Mouse (Mus musculus) lung, postnatal 0 days (tissue): ENCODE data around the gene Nfia. TPM values are rescaled to one million over a fixed set of nuclear protein-coding genes. Genes with fewer than 3 reads are reported as not detected.

Experiments used
- ATAC-seq: fragments of 200-750 bp; cut with Nextera tagmentation; 2 replicates; pipeline ENCODE4 v1.8.0; 2017; ENCODE audit warnings: moderate library complexity
- DNase-seq: peaks from one replicate; pipeline ENCODE4 v3.0.0-alpha.2; 2016; ENCODE audit warnings: low spot score
- H3K27ac ChIP-seq: fragments of 300-500 bp; sonication (generic); 2 replicates; pipeline ENCODE4 v1.5.1; 2014; ENCODE audit warnings: antibody characterized with exemption, mild to moderate bottlenecking, low read length, mixed read lengths
- H3K27me3 ChIP-seq: fragments of 300-500 bp; sonication (generic); replicated peaks from 2 replicates; pipeline ENCODE4 v1.6.1; 2014; ENCODE audit warnings: low read length, mixed read lengths; ENCODE audit not compliant: insufficient read depth
- H3K36me3 ChIP-seq: fragments of 300-500 bp; sonication (generic); 2 replicates; pipeline ENCODE4 v1.6.1; 2014; ENCODE audit warnings: low read length, mixed read lengths; ENCODE audit not compliant: insufficient read depth
- H3K4me1 ChIP-seq: fragments of 300-500 bp; sonication (generic); 2 replicates; pipeline ENCODE4 v1.6.1; 2014; ENCODE audit warnings: antibody characterized with exemption, low read depth, low read length, mixed read lengths; ENCODE audit not compliant: insufficient read depth
- H3K4me2 ChIP-seq: fragments of 300-500 bp; sonication (generic); replicated peaks from 2 replicates; pipeline ENCODE4 v1.6.1; 2014; ENCODE audit warnings: low read depth, mild to moderate bottlenecking, low read length, moderate library complexity, mixed read lengths
- H3K4me3 ChIP-seq: fragments of 300-500 bp; sonication (generic); 2 replicates; pipeline ENCODE4 v1.5.1; 2014; ENCODE audit warnings: low read depth, low read length
- H3K9ac ChIP-seq: fragments of 300-500 bp; sonication (generic); replicated peaks from 2 replicates; pipeline ENCODE4 v1.6.1; 2014; ENCODE audit warnings: low read depth, mild to moderate bottlenecking
- H3K9me3 ChIP-seq: fragments of 300-500 bp; sonication (generic); 2 replicates; pipeline ENCODE4 v1.6.1; 2016; ENCODE audit warnings: low read length, mixed read lengths
- CTCF ChIP-seq: IDR thresholded peaks from 2 replicates; pipeline ENCODE4 v1.5.1; 2016; ENCODE audit warnings: antibody characterized with exemption, mild to moderate bottlenecking
- EP300 ChIP-seq: IDR thresholded peaks from 2 replicates; pipeline ENCODE4 v1.6.1; 2016; ENCODE audit warnings: antibody characterized with exemption, mild to moderate bottlenecking, control low read depth
- WGBS: fragments of 180-500 bp; shearing (Covaris S2); extraction: QIAGEN DNeasy Blood & Tissue Kit; methylation state at CpG from one replicate; pipeline ENCODE4 v1.1.7; 2014; 5-methylcytosine and 5-hydroxymethylcytosine counted together
- polyA plus RNA-seq: library from polyadenylated mRNA; unstranded; fragments of >200 nt; fragmentation: Nextera tagmentation; extraction: Ambion mirVana; gene quantifications from 2 replicates; pipeline ENCODE4 v1.2.1, GENCODE M21; 2015

Nfia gene
- polyA plus RNA-seq, 1 experiment from 2014 or later = 40.5 TPM

DNA sequence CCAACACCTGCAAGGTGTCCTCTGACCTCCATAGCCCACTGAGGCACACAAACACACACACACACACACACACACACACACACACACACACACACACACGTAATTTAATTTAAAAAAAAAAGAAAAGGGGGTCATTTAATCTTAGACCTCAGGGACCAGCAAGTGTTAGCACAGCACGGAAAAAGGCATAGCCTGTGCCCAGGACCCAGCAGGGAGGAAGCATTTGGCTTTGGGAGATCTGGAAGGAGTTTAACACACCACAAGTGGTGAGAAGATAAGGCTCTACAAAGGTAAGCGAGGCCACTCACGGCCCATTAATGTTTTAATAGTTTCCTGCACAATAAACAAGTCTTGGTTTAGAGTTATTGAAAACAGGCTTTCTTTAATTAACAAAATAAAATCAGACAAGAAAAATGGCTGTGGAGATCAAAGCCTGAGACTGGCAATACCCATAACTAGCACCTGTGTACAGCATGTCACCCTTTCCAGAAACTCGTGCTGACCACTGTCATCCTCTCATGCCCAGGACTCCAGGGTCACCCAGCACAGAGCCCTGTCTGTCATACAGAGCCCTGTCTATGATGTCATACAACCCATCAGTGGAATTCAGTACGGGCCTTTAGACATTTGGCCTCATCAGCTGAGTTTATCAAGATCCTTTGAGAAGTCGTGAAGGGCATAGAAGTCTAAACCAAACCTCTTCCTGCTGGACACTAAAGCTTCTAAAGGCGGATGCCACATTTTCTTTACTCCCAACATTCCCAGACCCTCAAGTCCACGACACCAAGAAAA is 332.6 kb downstream of the Nfia start:
- Histone ChIP-seq H3K9me3 (no peaks in the 10 kb centered on the region), H3K36me3 (no peaks in the 10 kb centered on the region), H3K4me1 (peaks cover 8% of the 10 kb centered on the region), H3K27ac (no peak overlapping the region), H3K4me2 (no peak overlapping the region), H3K27me3 (no peaks in the 10 kb centered on the region), H3K4me3 (no peak overlapping the region), H3K9ac (no peak overlapping the region)
- DNase-seq (no peak), ATAC-seq (no peak)
- no peak for TF ChIP-seq CTCF
- TF ChIP-seq EP300 = no peak
- WGBS = 53% methylated on average over 9 of the region's 9 CpGs

DNA sequence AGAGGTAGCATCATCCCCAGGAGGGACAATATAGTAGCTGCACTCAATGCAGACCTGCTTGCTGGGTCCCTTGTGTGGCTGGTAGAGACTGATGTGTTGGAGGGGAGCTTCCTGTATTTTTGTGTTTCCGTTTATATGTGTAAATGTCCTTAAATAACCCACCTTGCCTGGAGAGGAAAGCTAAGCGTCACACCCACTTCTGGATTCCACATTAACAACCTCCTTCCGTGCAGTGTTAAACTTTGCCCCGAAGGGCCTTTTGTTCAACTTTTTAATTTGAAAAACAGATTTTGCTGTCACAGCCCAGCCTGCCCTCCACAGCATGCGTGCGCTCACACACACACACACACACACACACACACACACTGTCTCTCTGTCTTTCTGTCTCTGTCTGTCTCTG is 333.4 kb downstream of the Nfia start:
- Histone ChIP-seq H3K9ac (no peak overlapping the region), H3K9me3 (no peaks in the 10 kb centered on the region), H3K4me3 (no peak overlapping the region), H3K4me1 (peaks cover 8% of the 10 kb centered on the region), H3K27ac (no peak overlapping the region), H3K27me3 (no peaks in the 10 kb centered on the region), H3K36me3 (no peaks in the 10 kb centered on the region), H3K4me2 (no peak overlapping the region)
- TF ChIP-seq CTCF (no peak), EP300 (peak; percentile 42)
- ATAC-seq = peak; percentile 16
- DNase-seq = peak; percentile 51
- WGBS = 40% methylated on average over 6 of the region's 6 CpGs

DNA sequence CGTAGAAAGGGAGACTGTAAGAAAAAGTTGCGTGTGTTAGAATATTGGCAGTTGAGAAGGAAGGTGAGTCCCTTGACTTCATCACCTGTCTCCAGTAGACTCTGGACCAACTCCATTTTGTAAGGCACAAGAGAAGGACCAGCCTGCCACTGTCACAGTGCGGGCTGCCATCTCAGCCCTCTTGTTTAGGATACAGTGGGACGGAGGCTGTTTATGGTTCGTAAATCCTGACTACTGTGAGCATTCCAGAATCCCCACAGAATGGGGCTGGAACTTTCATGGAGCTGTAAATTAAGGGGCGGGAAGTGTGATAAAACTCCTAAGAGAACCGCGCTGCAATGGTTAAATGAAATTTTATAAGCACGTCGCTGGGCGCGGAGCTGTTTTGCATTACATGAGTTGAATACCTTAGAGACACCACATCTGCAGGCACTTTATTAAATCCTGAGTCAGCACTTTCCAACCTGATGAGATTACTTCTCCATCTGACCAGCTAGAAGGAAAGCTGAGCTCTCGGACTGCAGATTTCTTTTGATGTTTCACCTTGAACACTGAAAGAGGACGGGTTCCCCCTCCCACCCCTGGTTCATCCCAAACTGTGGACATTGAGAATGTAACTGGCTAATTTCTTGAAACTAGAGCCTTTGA is 334.0 kb downstream of the Nfia start:
- no peak overlapping the region for H3K27ac ChIP-seq
- H3K9ac ChIP-seq = no peak overlapping the region
- DNase-seq = no peak
- H3K4me1 ChIP-seq = peaks cover 8% of the 10 kb centered on the region
- TF ChIP-seq CTCF = no peak
- TF ChIP-seq EP300 = no peak
- H3K9me3 ChIP-seq = no peaks in the 10 kb centered on the region
- H3K27me3 ChIP-seq = no peaks in the 10 kb centered on the region
- no peak for ATAC-seq
- no peak overlapping the region for H3K4me3 ChIP-seq
- H3K4me2 ChIP-seq = no peak overlapping the region
- WGBS = 49% methylated on average over 14 of the region's 14 CpGs
- H3K36me3 ChIP-seq = no peaks in the 10 kb centered on the region

DNA sequence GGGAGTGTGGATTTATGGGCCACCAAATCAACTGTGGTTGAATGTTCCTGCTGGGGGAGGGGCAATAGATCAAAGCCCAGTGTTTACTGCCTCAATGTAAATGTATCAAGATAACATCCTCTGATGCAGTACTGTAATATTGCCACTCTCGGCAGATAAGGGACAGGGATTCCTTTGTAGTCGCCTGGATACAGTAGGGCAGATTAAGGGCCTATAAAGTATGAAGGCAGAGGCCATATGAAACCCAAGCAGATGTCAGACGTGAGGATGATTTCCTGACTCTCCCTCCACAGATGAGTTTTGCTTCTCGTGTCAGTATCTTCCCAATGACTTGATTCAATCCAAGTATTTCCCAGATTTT is 334.5 kb downstream of the Nfia start:
- no peak for TF ChIP-seq EP300
- no peak for TF ChIP-seq CTCF
- Histone ChIP-seq H3K27me3 (no peaks in the 10 kb centered on the region), H3K4me2 (no peak overlapping the region), H3K27ac (no peak overlapping the region), H3K9ac (no peak overlapping the region), H3K4me3 (no peak overlapping the region), H3K4me1 (peaks cover 8% of the 10 kb centered on the region), H3K36me3 (no peaks in the 10 kb centered on the region), H3K9me3 (no peaks in the 10 kb centered on the region)
- ATAC-seq (no peak), DNase-seq (no peak)
- 30% methylated on average over 4 of the region's 4 CpGs for WGBS

DNA sequence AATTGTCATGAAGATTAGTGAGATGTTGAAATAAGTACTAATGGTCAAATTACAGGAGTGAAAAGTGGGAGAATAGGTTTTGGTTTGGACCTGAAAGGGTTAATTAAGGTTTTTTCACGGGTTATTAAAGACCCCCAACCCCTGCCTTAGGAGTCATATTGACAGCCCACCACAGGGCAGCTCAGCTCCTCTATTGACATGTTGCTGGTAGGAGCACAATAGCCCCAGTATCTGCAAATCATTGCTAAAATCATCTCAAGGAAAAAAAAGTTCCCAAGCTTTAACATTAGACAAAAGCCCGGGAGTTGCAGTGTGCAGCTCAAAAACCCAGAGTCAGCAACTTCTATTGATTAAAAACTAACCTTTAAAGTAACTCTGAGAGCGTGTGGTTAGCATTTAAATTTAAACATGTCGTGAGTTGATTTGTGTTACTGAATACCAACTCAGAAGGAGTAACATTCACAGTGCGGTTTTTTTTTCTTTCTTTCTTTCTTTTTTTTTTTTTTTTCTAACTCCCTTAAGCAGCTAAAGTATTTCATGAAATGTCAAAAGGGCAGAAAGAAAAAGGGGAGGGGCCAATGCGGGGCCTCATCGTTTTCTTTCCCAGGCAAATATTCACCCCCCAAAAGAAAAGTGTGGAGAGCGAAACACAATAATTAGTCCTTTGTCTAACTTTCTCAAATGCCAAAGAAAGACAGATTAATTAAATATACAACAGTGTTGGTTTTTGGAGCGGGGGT is 335.6 kb downstream of the Nfia start:
- DNase-seq (no peak), ATAC-seq (no peak)
- TF ChIP-seq CTCF (no peak), EP300 (no peak)
- 24% methylated on average over 9 of the region's 9 CpGs for WGBS
- Histone ChIP-seq H3K4me2 (no peak overlapping the region), H3K27me3 (no peaks in the 10 kb centered on the region), H3K4me3 (no peak overlapping the region), H3K4me1 (peaks cover 8% of the 10 kb centered on the region), H3K9ac (no peak overlapping the region), H3K36me3 (no peaks in the 10 kb centered on the region), H3K9me3 (no peaks in the 10 kb centered on the region), H3K27ac (peak overlapping the region; percentile 66; the same call in 1 of the 2 replicates)

DNA sequence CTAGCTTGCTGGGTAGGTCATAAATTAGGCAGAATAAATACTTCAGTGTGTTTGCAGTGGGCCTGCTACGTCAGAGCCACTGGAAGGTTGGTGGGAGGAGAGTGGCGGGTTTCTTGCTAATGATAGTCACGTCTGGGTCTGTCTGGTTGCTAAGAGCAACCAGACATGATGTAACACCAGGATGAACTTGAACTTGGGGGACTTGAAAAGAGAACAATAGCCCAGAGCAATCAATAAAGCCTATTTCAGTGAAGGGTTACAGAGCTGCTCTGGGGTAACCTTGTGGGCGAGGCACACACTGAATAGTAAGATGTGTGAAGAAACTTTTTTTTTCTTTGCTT is 336.1 kb downstream of the Nfia start:
- H3K27me3 ChIP-seq = no peaks in the 10 kb centered on the region
- 31% methylated on average over 4 of the region's 4 CpGs for WGBS

More for the DNA sequence above, 336.1 kb downstream of the Nfia start:
- Histone ChIP-seq H3K4me1 (peaks cover 8% of the 10 kb centered on the region), H3K4me3 (no peak overlapping the region), H3K36me3 (no peaks in the 10 kb centered on the region), H3K9ac (no peak overlapping the region), H3K27ac (peak overlapping the region; percentile 66; the same call in 1 of the 2 replicates), H3K4me2 (no peak overlapping the region), H3K9me3 (no peaks in the 10 kb centered on the region)
- TF ChIP-seq EP300 (no peak), CTCF (no peak)
- peak; percentile 59 for ATAC-seq
- DNase-seq = peak; percentile 79
